Mouse (Mus musculus) embryonic fibroblast, embryonic 13.5 days (primary cell): ENCODE results near the gene Acot1.

ENCODE experiments used
- CTCF ChIP-seq: IDR thresholded peaks from 2 replicates; pipeline ENCODE4 v1.5.1; 2011; ENCODE audit warnings: mild to moderate bottlenecking, control low read depth, low read length, moderate library complexity, borderline replicate concordance; ENCODE audit not compliant: insufficient read depth
- POLR2A ChIP-seq: IDR thresholded peaks from 2 replicates; pipeline ENCODE4 v1.6.1; 2011; ENCODE audit warnings: low read depth, mild to moderate bottlenecking, control low read depth, low read length, moderate library complexity

GRCm38 (mm10) chr12:84013701-84014100 is 4.4 kb downstream of the Acot1 start:
- TF ChIP-seq POLR2A = no peak
- no peak for TF ChIP-seq CTCF
